Mouse (Mus musculus): ENCODE measurements at regions not wholly inside any gene's neighbourhood (a gene's known extent, or its start where the extent isn't known, plus 50 kb on each side); places are given as distances from the start of the nearest gene placed in this dataset.

DNA sequence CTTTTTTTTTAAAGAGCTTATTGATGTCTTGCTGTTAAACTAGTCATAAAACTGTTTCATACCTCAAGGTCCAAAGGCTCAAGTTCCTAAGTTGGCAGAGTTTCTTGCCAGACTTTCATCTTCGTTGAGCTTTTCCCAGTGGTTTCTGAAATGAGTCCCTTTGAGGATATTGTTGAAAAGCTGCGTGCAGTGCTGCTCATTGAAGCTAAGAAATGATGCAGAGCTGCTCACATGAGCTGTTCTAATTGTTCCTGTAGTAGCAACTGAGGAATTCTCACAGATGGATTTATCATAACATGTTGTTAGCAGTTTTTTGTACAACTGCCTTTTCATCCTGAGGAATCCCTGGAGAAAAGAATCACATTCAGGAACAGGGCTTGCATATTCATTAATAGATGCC is 249.3 kb downstream of the Col11a1 start:
- peak; percentile 5 for DNase-seq (ENCODE audit: low read depth)

- no peak for DNase-seq (ENCODE audit: low read depth)
These were observed 289.1 kb downstream of the Col11a1 start for GRCm38 (mm10) chr3:114319444-114319843.

- DNase-seq (ENCODE audit: low read depth), result no peak
These were observed 304.0 kb downstream of the Col11a1 start for GRCm38 (mm10) chr3:114334334-114334733.

DNA sequence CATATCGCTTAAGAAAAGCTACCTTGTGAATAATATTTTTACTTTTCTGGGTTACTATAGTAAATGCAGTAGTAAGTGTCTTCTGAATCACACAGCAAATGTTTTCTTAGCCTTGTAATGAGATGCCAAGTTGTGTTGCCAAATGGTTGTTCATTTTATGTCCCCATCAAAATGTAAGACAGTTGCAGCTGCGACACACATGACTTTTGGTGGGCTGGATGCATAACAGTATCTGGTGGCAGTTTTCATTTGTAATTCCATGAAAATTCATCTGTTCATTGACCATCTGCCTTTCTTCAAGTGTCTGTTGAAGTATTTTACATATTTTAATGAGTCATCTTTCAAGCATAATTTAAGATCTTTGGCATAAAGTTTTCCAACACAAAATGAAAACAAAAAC is 313.4 kb downstream of the Col11a1 start:
- DNase-seq (ENCODE audit: low read depth), result no peak

GRCm38 (mm10) chr3:114380044-114380443 is 349.7 kb downstream of the Col11a1 start:
- no peak for DNase-seq (ENCODE audit: low read depth)

DNA sequence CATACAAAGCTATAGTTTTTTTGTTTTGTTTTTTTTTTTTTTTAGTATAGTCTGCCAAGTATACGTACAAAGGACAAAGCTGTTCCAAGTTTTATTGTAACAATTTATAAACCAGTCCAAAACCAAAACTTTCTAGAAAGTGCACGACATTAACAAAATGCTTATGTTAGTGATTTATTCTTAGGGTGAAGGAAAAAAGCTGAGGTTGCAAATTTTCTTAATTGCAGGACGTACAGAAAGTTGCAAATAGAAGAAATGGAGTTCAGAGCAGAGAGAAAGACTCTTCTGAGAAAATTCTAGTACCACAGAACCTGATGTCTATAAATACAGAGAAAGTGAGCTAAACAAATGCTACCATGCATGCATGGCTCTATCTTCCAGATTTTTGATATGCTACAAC is 373.1 kb downstream of the Col11a1 start:
- no peak for DNase-seq (ENCODE audit: low read depth)

Measured in fibroblast of lung, adult 2 months (primary cell).